Mouse (Mus musculus): ENCODE results near the gene Got2. TPM values are rescaled to one million over a fixed set of nuclear protein-coding genes. Genes with fewer than 3 reads are reported as not detected.

Gene Got2
- 371 TPM for polyA plus RNA-seq (2021)

DNA sequence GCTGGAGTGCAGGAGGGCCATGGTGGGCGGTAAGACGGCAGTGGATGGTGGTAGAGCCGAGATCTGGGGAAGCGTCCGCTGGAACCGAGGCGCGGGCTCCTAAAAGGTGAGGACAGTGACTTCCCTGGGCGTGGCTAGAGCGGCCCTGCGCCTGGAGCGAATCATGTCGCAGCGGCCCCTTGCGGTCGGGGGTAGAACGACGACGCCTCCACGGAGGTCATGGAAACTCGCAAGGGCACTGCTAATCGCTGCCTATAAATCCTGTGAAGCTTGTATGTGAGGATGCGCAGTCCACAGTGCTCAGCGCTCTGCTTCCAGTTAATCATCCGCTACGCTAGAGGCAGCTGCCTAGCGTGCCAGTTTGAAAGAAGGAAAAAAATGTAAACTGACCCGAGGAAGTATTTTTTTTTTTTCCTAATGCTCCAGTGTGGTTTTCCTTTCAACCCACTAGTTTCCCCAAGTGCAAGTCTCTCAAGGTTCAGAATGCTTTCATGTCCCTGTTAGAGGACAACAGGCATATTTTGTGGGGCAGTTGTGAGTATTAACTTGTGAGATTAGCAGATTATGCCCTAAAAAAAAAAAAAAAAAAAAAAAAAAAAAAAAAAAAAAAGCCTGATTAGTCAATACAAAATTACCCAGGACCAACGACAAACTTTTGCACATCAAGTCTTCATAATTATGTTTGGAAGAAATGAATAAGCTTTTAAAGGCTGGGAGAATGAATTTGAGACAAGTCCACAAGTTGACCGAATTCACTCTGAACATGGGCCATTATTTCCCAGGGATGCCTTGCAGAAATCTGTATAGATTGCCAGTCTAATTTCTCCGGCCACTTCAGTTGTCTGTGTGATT, at the start of gene Got2:
TSS of gene Got2 (minus strand) at position 263 of the 852 bp plus-strand sequence.
- POLR2A ChIA-PET: interaction anchor here (0.8 kb wide), 1 partner anchor 439 kb away, joined by 3 read pairs; no protein-coding TSS in a partner anchor
- peak; percentile 99 for TF ChIP-seq CTCF (IDR thresholded peaks at IDR 0.05)
- in situ Hi-C loops (cut with MboI; ENCODE audit: low pct_unique_long_range_greater_than_20kb): no loop called here
- ATAC-seq: peak; percentile 87
- CTCF ChIA-PET: interaction anchor here (0.7 to 2.7 kb wide), 4 partner anchors 9 to 80 kb away, joined by 3 to 10 read pairs (median 4); partner anchors contain the start of gene Slc38a7
- peak; percentile 71 for DNase-seq (ENCODE audit: low read depth, low spot score)
- H3K27me3 ChIP-seq: no peaks in the 10 kb centered on the region

- in situ Hi-C loops (cut with MboI; ENCODE audit: low pct_unique_long_range_greater_than_20kb): no loop called here
- ATAC-seq: no peak
- CTCF ChIA-PET: interaction anchor here (1.3 kb wide), 1 partner anchor 16 kb away, joined by 3 read pairs; no protein-coding TSS in a partner anchor
- POLR2A ChIA-PET: no interaction called here
- no peak for TF ChIP-seq CTCF (IDR thresholded peaks at IDR 0.05)
- DNase-seq (ENCODE audit: low read depth, low spot score): no peak
- peaks cover 43% of the 10 kb centered on the region for H3K27me3 ChIP-seq
Observed at GRCm38 (mm10) chr8:95932841-95933240, 44.5 kb upstream of the Got2 start.

DNA sequence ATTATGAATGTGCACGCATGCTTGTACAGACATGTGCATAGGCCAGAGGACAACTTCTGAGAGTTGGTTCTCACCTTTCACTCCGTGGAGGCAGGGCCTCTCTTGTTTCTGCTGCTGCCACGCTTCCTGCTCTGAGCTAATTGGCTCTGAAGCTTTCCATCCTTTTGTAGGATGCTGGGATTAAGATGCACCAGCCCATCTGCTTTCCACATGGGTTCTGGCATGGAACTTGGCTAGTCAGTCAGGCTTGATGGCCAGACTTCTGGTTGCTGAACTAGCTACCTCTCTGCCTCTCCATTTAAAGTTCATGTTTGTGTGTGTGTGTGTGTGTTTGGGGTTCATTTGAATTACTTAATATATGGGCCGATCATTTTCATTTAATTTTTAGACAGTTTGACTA, 41.5 kb upstream of the Got2 start:
- in situ Hi-C loops (cut with MboI; ENCODE audit: low pct_unique_long_range_greater_than_20kb): no loop called here
- ATAC-seq: no peak
- peaks cover 24% of the 10 kb centered on the region for H3K27me3 ChIP-seq
- DNase-seq (ENCODE audit: low read depth, low spot score): no peak
- TF ChIP-seq CTCF (IDR thresholded peaks at IDR 0.05): no peak
- ChIA-PET POLR2A (no interaction called here), CTCF (no interaction called here)

DNA sequence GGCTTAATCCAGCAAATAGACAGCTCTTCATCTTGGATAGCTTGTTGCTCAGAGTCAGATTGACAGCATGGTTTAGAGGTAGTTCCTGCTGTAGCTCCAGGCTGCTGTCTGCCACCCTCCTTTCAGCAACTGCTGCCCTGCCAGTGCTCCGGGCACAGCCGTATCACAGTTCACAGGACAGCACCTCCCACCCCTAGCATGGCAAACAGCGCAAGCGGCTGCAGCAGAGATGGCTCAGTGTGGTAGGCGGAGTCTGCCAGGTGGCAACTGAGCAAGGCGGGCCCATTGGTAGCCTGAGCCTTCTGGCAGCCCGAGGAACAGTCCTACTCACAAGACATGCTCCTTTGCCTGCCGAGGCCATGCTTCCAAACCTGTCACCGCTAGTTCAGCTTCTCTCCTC, 27.8 kb upstream of the Got2 start:
- in situ Hi-C loops (cut with MboI; ENCODE audit: low pct_unique_long_range_greater_than_20kb): no loop called here
- peaks cover 8% of the 10 kb centered on the region for H3K27me3 ChIP-seq
- DNase-seq (ENCODE audit: low read depth, low spot score) (no peak), ATAC-seq (peak; percentile 65)
- TF ChIP-seq CTCF (IDR thresholded peaks at IDR 0.05): no peak
- POLR2A ChIA-PET: no interaction called here
- CTCF ChIA-PET: interaction anchor here (1.2 to 2.4 kb wide), 6 partner anchors 22 to 308 kb away, joined by 3 to 5 read pairs (median 4); no protein-coding TSS in a partner anchor

GRCm38 (mm10) chr8:95914905-95915643, 26.7 kb upstream of the Got2 start:
- ATAC-seq (peak; percentile 66), DNase-seq (ENCODE audit: low read depth, low spot score) (peak; percentile 20)
- ChIA-PET POLR2A (no interaction called here), CTCF (interaction anchor here (0.9 to 2.4 kb wide), 15 partner anchors 9 to 307 kb away, joined by 3 to 7 read pairs (median 3); partner anchors contain the start of genes Got2 and Setd6)
- peak; percentile 92 for TF ChIP-seq CTCF (IDR thresholded peaks at IDR 0.05)
- in situ Hi-C loops (cut with MboI; ENCODE audit: low pct_unique_long_range_greater_than_20kb): no loop called here
- H3K27me3 ChIP-seq: peaks cover 8% of the 10 kb centered on the region

- H3K27me3 ChIP-seq: no peaks in the 10 kb centered on the region
- no peak for DNase-seq (ENCODE audit: low read depth, low spot score)
- POLR2A ChIA-PET: no interaction called here
- in situ Hi-C loops (cut with MboI; ENCODE audit: low pct_unique_long_range_greater_than_20kb): no loop called here
- ATAC-seq: no peak
- no peak for TF ChIP-seq CTCF (IDR thresholded peaks at IDR 0.05)
- CTCF ChIA-PET: interaction anchor here (1.2 kb wide), 1 partner anchor 58 kb away, joined by 3 read pairs; the partner anchor contains the start of gene Slc38a7
Observed at GRCm38 (mm10) chr8:95911240-95911639, 22.9 kb upstream of the Got2 start.

DNA sequence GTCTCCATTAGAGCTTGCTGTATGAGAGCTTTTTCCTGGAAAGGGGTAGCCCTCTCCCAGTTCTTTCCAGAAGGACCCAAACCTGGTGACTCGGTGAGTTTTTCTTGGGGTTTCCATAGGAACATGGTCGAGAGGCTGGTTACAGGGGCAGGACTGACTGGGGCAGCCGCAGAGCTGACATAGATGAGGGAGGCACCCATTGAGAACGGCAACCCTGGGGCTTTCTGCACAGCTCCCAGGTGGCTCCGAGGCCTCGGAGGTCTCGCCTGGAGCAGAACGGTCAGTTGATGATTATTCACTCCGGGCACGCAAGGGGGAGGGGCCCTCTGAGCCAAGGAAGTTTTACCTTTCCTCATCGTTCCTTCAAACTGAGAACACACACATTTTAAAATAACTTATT, 19.5 kb upstream of the Got2 start:
- CTCF ChIA-PET: interaction anchor here (1.0 kb wide), 1 partner anchor 11 kb away, joined by 3 read pairs; no protein-coding TSS in a partner anchor
- TF ChIP-seq CTCF (IDR thresholded peaks at IDR 0.05): no peak
- no peak for ATAC-seq
- DNase-seq (ENCODE audit: low read depth, low spot score): no peak
- in situ Hi-C loops (cut with MboI; ENCODE audit: low pct_unique_long_range_greater_than_20kb): loop anchor here (5.0 kb wide), 1 partner anchor 306 kb away; no protein-coding TSS in a partner anchor
- H3K27me3 ChIP-seq: peaks cover 3% of the 10 kb centered on the region
- POLR2A ChIA-PET: no interaction called here

DNA sequence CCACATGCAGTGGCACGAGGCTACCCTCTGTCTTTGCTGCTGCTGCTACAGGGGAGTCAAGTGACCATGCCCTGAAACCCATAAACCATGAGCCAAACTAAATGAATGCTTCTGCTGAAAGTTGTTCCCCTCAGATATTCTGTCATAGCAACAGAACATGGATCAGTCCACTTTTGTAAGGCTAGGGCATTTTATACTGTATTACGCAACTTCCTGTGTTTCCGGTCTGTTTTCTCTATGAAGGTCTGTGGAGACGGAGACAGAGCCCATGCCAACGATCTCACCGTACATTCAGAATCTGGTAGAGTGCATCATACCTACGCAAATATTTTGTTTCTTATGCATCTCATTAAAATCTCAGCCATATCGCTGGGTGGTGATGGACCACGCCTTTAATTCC, 18.4 kb upstream of the Got2 start:
- CTCF ChIA-PET: no interaction called here
- POLR2A ChIA-PET: interaction anchor here (0.6 to 0.7 kb wide), 2 partner anchors 294 to 575 kb away, joined by 3 read pairs; no protein-coding TSS in a partner anchor
- DNase-seq (ENCODE audit: low read depth, low spot score) (no peak), ATAC-seq (no peak)
- peaks cover 3% of the 10 kb centered on the region for H3K27me3 ChIP-seq
- TF ChIP-seq CTCF (IDR thresholded peaks at IDR 0.05): no peak
- in situ Hi-C loops (cut with MboI; ENCODE audit: low pct_unique_long_range_greater_than_20kb): loop anchor here (5.0 kb wide), 1 partner anchor 304 kb away; no protein-coding TSS in a partner anchor

- ChIA-PET CTCF (interaction anchor here (1.2 kb wide), 1 partner anchor 13 kb away, joined by 3 read pairs; no protein-coding TSS in a partner anchor), POLR2A (interaction anchor here (0.5 kb wide), 1 partner anchor 18 kb away, joined by 3 read pairs; no protein-coding TSS in a partner anchor)
- ATAC-seq: no peak
- TF ChIP-seq CTCF (IDR thresholded peaks at IDR 0.05): no peak
- in situ Hi-C loops (cut with MboI; ENCODE audit: low pct_unique_long_range_greater_than_20kb): no loop called here
- peaks cover 12% of the 10 kb centered on the region for H3K27me3 ChIP-seq
- DNase-seq (ENCODE audit: low read depth, low spot score): no peak
Observed at GRCm38 (mm10) chr8:95901864-95902263, 13.5 kb upstream of the Got2 start.

DNA sequence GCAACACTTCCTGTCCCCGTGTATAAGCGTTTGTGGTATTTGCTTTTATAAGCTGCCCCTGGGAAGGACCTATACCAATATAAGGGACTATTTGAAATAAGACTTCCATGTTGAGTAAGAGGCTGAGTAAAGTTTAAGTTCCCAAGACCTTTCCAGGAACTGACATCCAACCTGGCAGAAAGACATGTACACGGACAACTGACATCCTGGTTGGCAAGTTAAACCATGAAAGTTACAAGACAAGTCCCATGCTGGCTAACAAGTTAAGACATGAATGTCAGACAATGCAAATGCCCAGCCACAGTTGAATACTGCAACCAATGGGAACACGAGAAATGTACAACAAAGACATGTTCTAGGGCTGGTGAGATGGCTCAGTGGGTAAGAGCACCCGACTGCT, 5.4 kb upstream of the Got2 start:
- DNase-seq (ENCODE audit: low read depth, low spot score) (no peak), ATAC-seq (no peak)
- no peak for TF ChIP-seq CTCF (IDR thresholded peaks at IDR 0.05)
- peaks cover under 1% of the 10 kb centered on the region for H3K27me3 ChIP-seq
- in situ Hi-C loops (cut with MboI; ENCODE audit: low pct_unique_long_range_greater_than_20kb): no loop called here
- POLR2A ChIA-PET: no interaction called here
- CTCF ChIA-PET: interaction anchor here (1.5 kb wide), 1 partner anchor 21 kb away, joined by 5 read pairs; no protein-coding TSS in a partner anchor
